Mouse (Mus musculus) monocyte, adult 5-6 weeks (primary cell): ENCODE data around the gene Fut8. TPM values are rescaled to one million over a fixed set of nuclear protein-coding genes. Genes with fewer than 3 reads are reported as not detected.

Experiments
- ATAC-seq: fragments of 153-309, 156-312 bp; replicated peaks from 2 replicates; pipeline ENCODE4 v1.8.0; 2017; ENCODE audit warnings: mild to moderate bottlenecking; ENCODE audit not compliant: low TSS enrichment, insufficient number of reproducible peaks, severe bottlenecking, poor library complexity, low FRiP score
- total RNA-seq: library from RNA; stranded (forward); fragments of 200-1000, 200-491, 200-594 nt; gene quantifications from 3 replicates; pipeline ENCODE4 v1.2.3, GENCODE M21; 2017

The Fut8 gene
- 41.2 to 45.0 TPM (median 43.4 TPM) in 3 replicates for total RNA-seq

DNA sequence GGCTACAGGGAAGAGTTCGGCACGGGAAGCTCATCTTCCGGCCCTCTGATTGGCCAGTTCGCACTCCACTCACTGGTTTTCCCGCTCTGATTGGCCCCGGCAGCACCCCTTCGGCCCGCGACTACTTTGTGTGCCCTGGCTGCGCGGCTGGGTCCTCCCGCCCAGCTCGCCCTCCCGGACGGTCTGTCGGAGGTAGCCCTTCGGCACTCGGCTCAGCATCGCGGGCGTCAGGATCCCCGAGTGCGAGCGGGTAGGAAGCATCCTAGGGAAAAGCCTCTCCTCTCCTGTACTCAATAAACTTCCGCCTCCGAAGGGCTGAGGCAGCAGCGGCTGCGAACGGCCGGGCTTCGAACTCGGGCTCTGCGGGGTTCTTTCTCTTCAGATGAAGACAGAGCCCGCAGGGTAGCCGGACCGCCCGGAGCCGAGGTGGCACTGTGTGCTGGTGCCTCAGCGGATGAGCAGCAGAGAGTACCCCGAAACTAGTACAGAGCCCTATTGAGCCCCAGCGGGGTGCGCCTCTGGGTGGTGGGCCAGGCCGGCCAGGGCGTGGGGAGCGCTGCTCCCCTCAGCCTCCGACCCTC lies at the start of gene Fut8:
TSS of gene Fut8 (plus strand) at position 176 of the 581 bp plus-strand sequence.
- ATAC-seq = peak; percentile 90

DNA sequence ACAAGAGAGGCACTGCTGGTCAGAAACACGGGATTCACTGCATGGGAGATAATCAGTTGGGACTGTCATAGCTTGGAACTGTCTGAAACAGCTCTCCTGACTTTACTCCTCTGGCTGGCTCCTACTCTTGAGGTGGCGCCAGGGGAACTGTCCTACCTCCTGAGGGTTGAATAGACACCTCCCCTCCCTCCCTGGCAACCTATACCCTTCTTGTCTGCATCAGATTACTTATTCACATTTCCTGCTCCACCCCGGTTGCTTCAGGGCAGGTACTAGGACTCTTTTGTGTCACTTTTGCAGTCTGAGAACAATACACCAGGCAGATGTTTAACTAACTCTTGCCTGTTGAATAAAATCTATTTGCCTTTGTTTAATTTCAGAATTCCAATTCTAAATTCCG lies 48.8 kb upstream of the Fut8 start:
- no peak for ATAC-seq

DNA sequence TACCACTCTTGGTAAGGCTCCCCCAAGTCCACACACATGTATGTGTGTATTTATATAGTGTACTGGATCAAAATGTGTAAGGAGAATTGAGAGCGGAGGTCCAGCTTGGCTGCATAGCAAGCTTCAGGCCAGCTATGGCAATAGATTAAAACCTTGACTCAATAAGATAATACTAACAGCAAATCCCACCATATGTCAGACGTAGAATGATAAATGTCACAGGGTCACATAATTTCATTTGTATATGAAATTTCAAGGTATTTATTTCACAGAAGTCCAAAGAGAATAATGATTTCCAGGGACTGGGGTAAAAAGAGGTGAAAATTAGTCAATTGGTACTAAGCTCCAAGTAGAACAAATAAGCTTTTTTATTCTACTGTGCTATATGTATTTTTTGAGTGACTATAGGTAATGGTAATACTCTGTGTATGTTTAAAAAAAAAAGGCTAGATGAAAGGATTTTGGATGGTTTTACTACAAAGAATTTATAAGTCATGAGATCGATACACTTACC lies 47.9 kb upstream of the Fut8 start:
- no peak for ATAC-seq

GRCm38 (mm10) chr12:77191478-77192271 lies 46.2 kb upstream of the Fut8 start:
- no peak for ATAC-seq

- no peak for ATAC-seq
Measured at GRCm38 (mm10) chr12:77192714-77193113, 45.2 kb upstream of the Fut8 start.

DNA sequence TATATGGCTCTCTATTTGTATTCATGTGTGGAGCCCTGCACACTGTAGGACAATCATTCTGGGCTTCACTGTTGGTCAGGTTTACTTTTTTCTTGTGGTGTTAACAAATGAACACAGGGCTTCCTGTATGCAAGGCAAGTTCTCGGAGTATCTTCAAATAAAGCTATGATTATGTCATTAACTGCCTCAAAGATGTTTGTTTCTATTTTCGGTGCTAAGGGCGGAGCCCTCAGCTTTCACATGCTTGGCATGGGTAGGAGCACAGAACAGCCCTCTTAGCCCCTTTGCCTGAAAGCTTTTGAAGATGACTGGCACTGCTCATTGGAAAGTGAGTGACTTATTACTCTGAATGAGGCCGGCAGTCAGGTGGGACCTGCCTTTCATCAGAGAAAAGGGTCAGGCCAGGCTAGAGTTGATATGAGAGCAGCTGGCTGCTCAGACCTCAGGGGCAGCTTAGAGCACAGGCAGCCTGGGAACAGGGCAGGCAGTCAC lies 44.7 kb upstream of the Fut8 start:
- no peak for ATAC-seq

GRCm38 (mm10) chr12:77195044-77195443 lies 42.9 kb upstream of the Fut8 start:
- ATAC-seq = no peak

GRCm38 (mm10) chr12:77196529-77197095 lies 41.3 kb upstream of the Fut8 start:
- ATAC-seq = no peak

- no peak for ATAC-seq
Measured at GRCm38 (mm10) chr12:77197121-77197599, 40.8 kb upstream of the Fut8 start.

DNA sequence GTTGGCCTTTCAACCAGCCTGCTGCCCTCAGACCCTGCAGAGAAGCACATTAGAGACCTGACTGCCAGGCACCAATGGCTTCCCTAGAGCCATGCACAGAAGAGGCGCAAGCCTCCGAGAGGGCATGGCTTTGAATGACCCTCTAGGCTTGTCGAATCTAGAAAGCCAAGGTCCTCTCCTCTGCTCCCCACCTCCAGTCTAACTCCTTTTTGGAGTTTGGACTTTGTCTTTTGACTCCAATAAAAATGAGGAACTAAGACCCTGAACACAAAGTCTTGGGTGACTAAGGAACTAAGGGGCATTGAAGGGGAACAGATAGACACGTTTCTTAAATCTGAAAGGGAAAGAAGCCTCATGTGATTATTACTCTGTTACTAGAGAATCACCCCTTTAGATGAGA lies 39.7 kb upstream of the Fut8 start:
- ATAC-seq = no peak

- ATAC-seq = no peak
Measured at GRCm38 (mm10) chr12:77201461-77202143, 36.3 kb upstream of the Fut8 start.

- no peak for ATAC-seq
Measured at GRCm38 (mm10) chr12:77203136-77203535, 34.8 kb upstream of the Fut8 start.

GRCm38 (mm10) chr12:77206852-77207251 lies 31.1 kb upstream of the Fut8 start:
- ATAC-seq = no peak

- ATAC-seq = no peak
Measured at GRCm38 (mm10) chr12:77208056-77208455, 29.9 kb upstream of the Fut8 start.

GRCm38 (mm10) chr12:77208576-77209180 lies 29.2 kb upstream of the Fut8 start:
- no peak for ATAC-seq

- ATAC-seq = no peak
Measured at GRCm38 (mm10) chr12:77211695-77212208, 26.2 kb upstream of the Fut8 start.

- no peak for ATAC-seq
Measured at GRCm38 (mm10) chr12:77213896-77214564, 23.9 kb upstream of the Fut8 start.

- no peak for ATAC-seq
Measured at GRCm38 (mm10) chr12:77214565-77214909, 23.4 kb upstream of the Fut8 start.
